Mouse (Mus musculus): ENCODE data around the gene Cept1. TPM values are rescaled to one million over a fixed set of nuclear protein-coding genes. Genes with fewer than 3 reads are reported as not detected.

The Cept1 gene
- total and polyA plus RNA-seq, 3 experiments: 10.5 to 22.1 (median 19.3) TPM

DNA sequence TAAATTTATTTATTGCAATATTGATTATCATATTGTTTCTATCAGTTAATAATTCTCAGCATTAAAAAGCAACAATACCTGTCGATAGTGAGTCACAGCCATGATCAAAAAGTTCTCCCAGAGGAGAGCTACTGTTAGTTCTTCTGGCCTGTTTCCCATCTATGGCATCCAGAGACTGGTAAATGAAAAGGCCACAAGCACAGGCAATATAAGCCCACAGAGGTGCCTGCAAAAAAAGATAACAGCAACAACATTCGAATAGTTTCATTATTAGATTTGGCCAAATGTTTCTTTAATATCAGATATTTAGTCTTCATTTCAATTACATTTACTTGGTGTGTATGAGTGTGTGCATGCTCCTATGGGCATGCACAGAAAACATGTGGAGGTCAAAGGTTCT is 14.3 kb downstream of the Cept1 start:
- Histone ChIP-seq H3K9ac (ENCODE audit: low read depth, low read length) (no peak overlapping the region), H3K27ac (no peak overlapping the region), H3K79me2 (replicated peaks; ENCODE audit: control insufficient read depth, insufficient read depth, low read length) (peaks cover 2% of the 10 kb centered on the region; the same call in 1 of the 2 replicates), H3K4me3 (no peak overlapping the region), H3K36me3 (ENCODE audit: control insufficient read depth, insufficient read depth, low read length) (peaks cover 11% of the 10 kb centered on the region), H3K27me3 (ENCODE audit: control insufficient read depth, insufficient read depth, low read length) (no peaks in the 10 kb centered on the region), H3K4me1 (ENCODE audit: control insufficient read depth, insufficient read depth, low read length) (peaks cover 2% of the 10 kb centered on the region; the same call in 1 of the 2 replicates)
- DNase-seq: no peak
- 92% methylated on average over 2 of the region's 2 CpGs for WGBS
- TF ChIP-seq POLR2A (IDR thresholded peaks at IDR 0.05; ENCODE audit: insufficient read depth, low read depth, low read length): no peak
- no peak for TF ChIP-seq EP300 (IDR thresholded peaks at IDR 0.05; ENCODE audit: insufficient read depth, low read depth, low read length)
- no peak for TF ChIP-seq CTCF (IDR thresholded peaks at IDR 0.05)
- intact Hi-C loops (cut with DNase I): loop anchor here (5.0 kb wide), 1 partner anchor 34 kb away; no protein-coding TSS in a partner anchor

DNA sequence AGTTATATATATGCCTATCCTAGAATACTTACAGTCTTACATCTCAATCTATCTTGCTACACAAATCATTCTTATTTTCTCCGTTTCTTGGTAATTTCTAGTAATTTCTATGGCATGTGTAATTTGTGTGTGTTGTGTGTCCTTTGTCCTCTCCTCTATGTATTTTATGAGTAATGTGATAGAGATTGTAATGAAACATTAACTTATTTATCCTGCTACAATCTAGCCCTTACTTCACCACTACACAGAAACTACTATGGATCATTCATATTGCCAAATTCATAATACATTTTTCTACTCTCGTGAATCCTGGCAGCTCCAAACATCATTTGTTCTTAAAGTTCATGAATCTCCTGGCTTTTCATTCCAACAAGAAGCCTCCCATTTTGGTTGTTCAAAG is 19.6 kb downstream of the Cept1 start:
- Histone ChIP-seq H3K9ac (ENCODE audit: low read depth, low read length) (no peak overlapping the region), H3K4me1 (ENCODE audit: control insufficient read depth, insufficient read depth, low read length) (no peaks in the 10 kb centered on the region), H3K27me3 (ENCODE audit: control insufficient read depth, insufficient read depth, low read length) (no peaks in the 10 kb centered on the region), H3K27ac (no peak overlapping the region), H3K79me2 (replicated peaks; ENCODE audit: control insufficient read depth, insufficient read depth, low read length) (no peaks in the 10 kb centered on the region), H3K4me3 (no peak overlapping the region), H3K36me3 (ENCODE audit: control insufficient read depth, insufficient read depth, low read length) (no peaks in the 10 kb centered on the region)
- no peak for TF ChIP-seq EP300 (IDR thresholded peaks at IDR 0.05; ENCODE audit: insufficient read depth, low read depth, low read length)
- TF ChIP-seq CTCF (IDR thresholded peaks at IDR 0.05): no peak
- no peak for TF ChIP-seq POLR2A (IDR thresholded peaks at IDR 0.05; ENCODE audit: insufficient read depth, low read depth, low read length)
- WGBS: 93% methylated on average over 2 of the region's 2 CpGs
- DNase-seq: no peak
- intact Hi-C loops (cut with DNase I): no loop called here

DNA sequence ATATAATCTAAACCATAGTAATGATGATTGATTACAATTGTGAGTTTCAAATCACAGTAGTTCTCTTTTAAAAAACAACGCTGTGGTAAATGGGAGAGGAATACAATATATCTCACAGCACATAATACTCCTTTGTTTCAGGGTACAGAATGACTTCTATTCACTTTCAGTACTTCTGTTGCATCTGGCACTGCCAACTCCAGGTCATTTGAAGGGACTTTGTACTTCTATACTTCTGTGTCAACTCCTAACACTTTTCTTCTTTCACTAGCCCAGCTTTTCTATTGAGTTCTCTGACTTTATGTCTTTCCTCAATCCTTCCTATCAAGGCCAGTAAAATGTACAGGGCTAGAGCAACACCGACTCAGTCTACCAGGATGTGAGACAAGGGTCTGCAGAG is 21.2 kb downstream of the Cept1 start:
- no peaks in the 10 kb centered on the region for H3K4me1 ChIP-seq (ENCODE audit: control insufficient read depth, insufficient read depth, low read length)
- TF ChIP-seq EP300 (IDR thresholded peaks at IDR 0.05; ENCODE audit: insufficient read depth, low read depth, low read length): no peak
- no peak for TF ChIP-seq CTCF (IDR thresholded peaks at IDR 0.05)
- TF ChIP-seq POLR2A (IDR thresholded peaks at IDR 0.05; ENCODE audit: insufficient read depth, low read depth, low read length): no peak
- no peaks in the 10 kb centered on the region for H3K79me2 ChIP-seq (replicated peaks; ENCODE audit: control insufficient read depth, insufficient read depth, low read length)
- H3K9ac ChIP-seq (ENCODE audit: low read depth, low read length): no peak overlapping the region
- no peaks in the 10 kb centered on the region for H3K27me3 ChIP-seq (ENCODE audit: control insufficient read depth, insufficient read depth, low read length)
- no peak overlapping the region for H3K4me3 ChIP-seq
- no peaks in the 10 kb centered on the region for H3K36me3 ChIP-seq (ENCODE audit: control insufficient read depth, insufficient read depth, low read length)
- intact Hi-C loops (cut with DNase I): no loop called here
- WGBS: 92% methylated on average over 2 of the region's 2 CpGs
- no peak for DNase-seq
- no peak overlapping the region for H3K27ac ChIP-seq

DNA sequence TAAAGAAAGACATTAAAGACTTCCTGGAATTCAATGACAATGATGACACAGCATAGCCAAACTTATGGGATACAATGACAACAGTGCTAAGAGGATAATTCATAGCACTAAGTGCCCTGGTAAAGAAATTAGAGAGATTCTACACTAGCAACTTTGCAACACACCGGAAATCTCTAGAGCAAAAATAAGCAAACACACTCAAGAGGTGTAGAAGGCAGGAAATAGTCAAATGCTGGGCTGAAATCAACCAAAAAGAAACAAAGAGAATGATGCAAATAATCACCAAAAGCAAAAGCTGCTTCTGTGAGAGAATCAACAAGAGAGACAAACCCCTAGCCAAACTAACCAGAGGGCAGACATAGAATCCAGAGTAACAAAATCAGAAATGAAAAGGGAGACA is 24.9 kb downstream of the Cept1 start:
- DNase-seq: no peak
- H3K27me3 ChIP-seq (ENCODE audit: control insufficient read depth, insufficient read depth, low read length): no peaks in the 10 kb centered on the region
- no peaks in the 10 kb centered on the region for H3K36me3 ChIP-seq (ENCODE audit: control insufficient read depth, insufficient read depth, low read length)
- H3K9ac ChIP-seq (ENCODE audit: low read depth, low read length): no peak overlapping the region
- no peaks in the 10 kb centered on the region for H3K4me1 ChIP-seq (ENCODE audit: control insufficient read depth, insufficient read depth, low read length)
- H3K79me2 ChIP-seq (replicated peaks; ENCODE audit: control insufficient read depth, insufficient read depth, low read length): no peaks in the 10 kb centered on the region
- 84% methylated on average over 1 of the region's 1 CpGs for WGBS
- H3K4me3 ChIP-seq: no peak overlapping the region
- no peak overlapping the region for H3K27ac ChIP-seq
- intact Hi-C loops (cut with DNase I): no loop called here
- TF ChIP-seq POLR2A (IDR thresholded peaks at IDR 0.05; ENCODE audit: insufficient read depth, low read depth, low read length) (no peak), EP300 (IDR thresholded peaks at IDR 0.05; ENCODE audit: insufficient read depth, low read depth, low read length) (no peak), CTCF (IDR thresholded peaks at IDR 0.05) (no peak)

DNA sequence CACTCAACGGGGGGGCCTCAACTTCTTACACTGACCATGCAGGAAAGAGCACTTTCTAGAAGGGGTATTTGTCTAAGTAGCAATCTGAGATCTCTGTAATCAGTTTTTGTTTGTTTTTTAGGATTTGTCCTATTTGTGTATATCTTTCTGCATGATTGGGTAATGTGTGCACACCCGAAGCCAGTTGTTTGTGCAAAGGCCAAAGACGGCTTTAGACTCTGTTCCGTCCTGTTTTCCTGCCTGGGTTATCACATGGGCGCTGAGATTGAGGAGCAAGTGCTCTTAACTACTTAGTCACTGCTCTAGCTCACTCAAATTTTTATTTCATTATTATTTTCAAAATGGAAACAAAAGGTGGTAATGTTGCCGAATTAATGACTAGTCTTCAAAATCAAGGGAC is 32.6 kb downstream of the Cept1 start:
- intact Hi-C loops (cut with DNase I): no loop called here
- H3K27me3 ChIP-seq (ENCODE audit: control insufficient read depth, insufficient read depth, low read length): no peaks in the 10 kb centered on the region
- H3K79me2 ChIP-seq (replicated peaks; ENCODE audit: control insufficient read depth, insufficient read depth, low read length): no peaks in the 10 kb centered on the region
- 72% methylated on average over 6 of the region's 6 CpGs for WGBS
- no peaks in the 10 kb centered on the region for H3K4me1 ChIP-seq (ENCODE audit: control insufficient read depth, insufficient read depth, low read length)
- no peak overlapping the region for H3K9ac ChIP-seq (ENCODE audit: low read depth, low read length)
- no peak for TF ChIP-seq CTCF (IDR thresholded peaks at IDR 0.05)
- TF ChIP-seq EP300 (IDR thresholded peaks at IDR 0.05; ENCODE audit: insufficient read depth, low read depth, low read length): no peak
- TF ChIP-seq POLR2A (IDR thresholded peaks at IDR 0.05; ENCODE audit: insufficient read depth, low read depth, low read length): no peak
- no peak overlapping the region for H3K4me3 ChIP-seq
- no peaks in the 10 kb centered on the region; the same call in 1 of the 2 replicates for H3K36me3 ChIP-seq (ENCODE audit: control insufficient read depth, insufficient read depth, low read length)
- H3K27ac ChIP-seq: no peak overlapping the region
- no peak for DNase-seq

DNA sequence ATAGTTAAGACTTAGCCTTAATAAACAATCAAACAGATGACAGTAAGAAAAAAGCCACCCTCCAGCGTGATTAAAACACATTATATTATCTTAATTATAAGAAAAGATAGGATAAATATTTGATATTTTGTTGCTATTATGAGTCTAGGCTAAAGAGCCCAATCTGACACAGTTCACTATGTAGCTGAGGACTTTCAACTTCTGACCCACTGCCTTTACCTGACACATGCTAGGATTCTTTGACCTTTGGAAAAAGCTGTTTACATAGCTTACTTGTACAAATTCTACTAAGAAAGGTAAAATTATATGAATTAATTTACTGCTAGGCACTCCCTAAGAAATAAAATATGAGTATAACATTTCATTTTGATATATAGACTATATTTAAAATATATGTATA is 36.9 kb downstream of the Cept1 start:
- no peak overlapping the region for H3K9ac ChIP-seq (ENCODE audit: low read depth, low read length)
- H3K79me2 ChIP-seq (replicated peaks; ENCODE audit: control insufficient read depth, insufficient read depth, low read length): no peaks in the 10 kb centered on the region
- H3K4me3 ChIP-seq: no peak overlapping the region
- no peaks in the 10 kb centered on the region for H3K4me1 ChIP-seq (ENCODE audit: control insufficient read depth, insufficient read depth, low read length)
- no peaks in the 10 kb centered on the region for H3K36me3 ChIP-seq (ENCODE audit: control insufficient read depth, insufficient read depth, low read length)
- 84% methylated on average over 1 of the region's 1 CpGs for WGBS
- intact Hi-C loops (cut with DNase I): no loop called here
- TF ChIP-seq POLR2A (IDR thresholded peaks at IDR 0.05; ENCODE audit: insufficient read depth, low read depth, low read length) (no peak), EP300 (IDR thresholded peaks at IDR 0.05; ENCODE audit: insufficient read depth, low read depth, low read length) (no peak), CTCF (IDR thresholded peaks at IDR 0.05) (no peak)
- DNase-seq: no peak
- H3K27ac ChIP-seq: no peak overlapping the region
- no peaks in the 10 kb centered on the region for H3K27me3 ChIP-seq (ENCODE audit: control insufficient read depth, insufficient read depth, low read length)

All from heart, adult 2 months (tissue).